Mouse (Mus musculus) liver, adult 2 months (tissue): ENCODE measurements at regions not wholly inside any gene's neighbourhood (a gene's known extent, or its start where the extent isn't known, plus 50 kb on each side); places are given as distances from the start of the nearest gene placed in this dataset.

Source experiments
- CTCF ChIP-seq: fragments of 200-500 bp; IDR thresholded peaks from 2 replicates; pipeline ENCODE4 v1.5.1; 2011; ENCODE audit warnings: low read depth, low read length, control low read depth
- POLR2A ChIP-seq: fragments of 200-500 bp; IDR thresholded peaks from 2 replicates; pipeline ENCODE4 v1.6.1; 2011; ENCODE audit warnings: low read length, control low read depth; ENCODE audit not compliant: insufficient read depth; ENCODE audit errors: extremely low read depth

DNA sequence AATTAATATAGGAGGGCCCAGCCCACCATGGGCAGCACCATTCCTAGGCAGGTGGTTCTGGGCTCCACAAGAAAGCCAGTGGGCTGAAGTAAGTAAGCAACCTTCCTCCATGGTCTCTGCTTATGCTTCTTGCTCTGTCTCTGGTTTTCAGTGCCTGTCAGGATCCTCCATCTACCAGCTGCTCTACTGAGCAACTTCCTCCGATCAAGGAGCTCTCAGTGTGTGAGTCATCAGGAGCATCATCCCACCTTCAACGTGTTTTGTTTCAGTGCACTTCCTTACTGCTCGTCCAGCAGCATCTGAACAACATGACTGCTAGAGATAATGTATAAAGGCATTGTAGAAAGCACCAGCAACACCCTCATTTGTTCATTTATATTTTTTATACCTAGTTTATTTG is 368.0 kb downstream of the Pdcd6ip start:
- TF ChIP-seq POLR2A, result no peak
- no peak for TF ChIP-seq CTCF
